Mouse (Mus musculus) CD4-positive, CD25-positive, alpha-beta regulatory T cell, adult 2 months (primary cell): ENCODE results near the gene Vps45.
"Not testable (repeated sequence)": the region's sequence is repeated elsewhere in the genome, so short reads cannot be mapped to it uniquely, and the experiment has no call there.

Experiments used
- DNase-seq: peaks from one replicate; pipeline ENCODE4 v3.0.0-alpha.2; 2012; ENCODE audit warnings: low read depth, low spot score

The Vps45 gene

GRCm38 (mm10) chr3:95972873-95973634 is 85.2 kb downstream of the Vps45 start:
- DNase-seq: peak; percentile 78

- DNase-seq: peak; percentile 66
Observed at GRCm38 (mm10) chr3:95972251-95972872, 85.9 kb downstream of the Vps45 start.

GRCm38 (mm10) chr3:95970661-95971060 is 87.6 kb downstream of the Vps45 start:
- not testable (repeated sequence) for DNase-seq

GRCm38 (mm10) chr3:95969277-95969676 is 89.0 kb downstream of the Vps45 start:
- no peak for DNase-seq

GRCm38 (mm10) chr3:95965518-95966451 is 92.5 kb downstream of the Vps45 start:
- DNase-seq: peak; percentile 67

- DNase-seq: peak; percentile 77
Observed at GRCm38 (mm10) chr3:95963681-95964080, 94.6 kb downstream of the Vps45 start.

GRCm38 (mm10) chr3:95963230-95963629 is 95.0 kb downstream of the Vps45 start:
- DNase-seq: no peak

- not testable (repeated sequence) for DNase-seq
Observed at GRCm38 (mm10) chr3:95962182-95962581, 96.1 kb downstream of the Vps45 start.

GRCm38 (mm10) chr3:95959807-95960206 is 98.5 kb downstream of the Vps45 start:
- DNase-seq: peak; percentile 38

- peak; percentile 64 for DNase-seq
Observed at GRCm38 (mm10) chr3:95959082-95959481, 99.2 kb downstream of the Vps45 start.

- DNase-seq: no peak
Observed at GRCm38 (mm10) chr3:95957359-95958148, 100.7 kb downstream of the Vps45 start.

GRCm38 (mm10) chr3:95955318-95955717 is 102.9 kb downstream of the Vps45 start:
- DNase-seq: no peak

GRCm38 (mm10) chr3:95954648-95955173 is 103.6 kb downstream of the Vps45 start:
- not testable (repeated sequence) for DNase-seq

GRCm38 (mm10) chr3:95953522-95953921 is 104.7 kb downstream of the Vps45 start:
- DNase-seq: no peak

- no peak for DNase-seq
Observed at GRCm38 (mm10) chr3:95953023-95953422, 105.2 kb downstream of the Vps45 start.

GRCm38 (mm10) chr3:95951566-95951965 is 106.7 kb downstream of the Vps45 start:
- DNase-seq: peak; percentile 27

GRCm38 (mm10) chr3:95950763-95951551 is 107.3 kb downstream of the Vps45 start:
- DNase-seq: peak; percentile 95
